10 mouse cellular contexts compared by ENCODE assay signal in the genomic region with DNA sequence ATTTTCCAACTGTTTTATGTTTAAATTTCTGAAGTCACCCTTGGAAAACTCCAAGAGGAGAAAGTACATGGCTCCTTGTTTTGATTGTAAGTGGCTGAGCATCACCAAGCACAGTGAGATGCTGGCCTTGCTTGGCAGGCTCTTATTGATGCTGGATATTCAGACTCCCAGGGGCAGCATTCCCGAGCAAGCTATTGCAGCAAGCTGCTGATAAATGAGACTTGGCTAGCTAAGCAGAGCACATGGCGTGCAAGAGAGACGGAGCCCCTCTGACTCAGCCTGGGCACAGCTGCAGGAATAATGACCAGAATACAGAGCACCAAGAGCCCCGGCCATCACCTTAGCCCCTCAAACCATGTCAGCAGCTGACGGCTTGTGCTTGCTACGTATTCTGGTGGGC.
DNase-seq lines count a peak whose midpoint lies in the region; ATAC-seq and TF ChIP-seq lines count a peak whose summit lies in the region.
"Had no signal": no experiment of that assay in that cellular context is flagged by ENCODE, and none has a peak within 500 bp of the region (broad histone marks: within the 10 kb centered on the region; RNA-seq: fewer than 3 reads in every experiment).

No protein-coding gene starts in this region.

- H3K4me2 ChIP-seq in forebrain, embryonic 14.5 days (ENCODE audit: low read length), result no peak overlapping the region
- H3K4me2 ChIP-seq in hindbrain, postnatal 0 days (ENCODE audit: low read depth, low read length), result no peak overlapping the region
- H3K4me2 ChIP-seq: heart, embryonic 13.5 days had no signal

- H3K27me3 ChIP-seq in forebrain, embryonic 14.5 days (replicated peaks; ENCODE audit: control insufficient read depth, insufficient read depth, low read length), result no peaks in the 10 kb centered on the region
- H3K27me3 ChIP-seq in forebrain, embryonic 10.5 days (ENCODE audit: poor library complexity, severe bottlenecking), result no peaks in the 10 kb centered on the region
- H3K27me3 ChIP-seq in hindbrain, postnatal 0 days (ENCODE audit: insufficient read depth, low read length), result no peaks in the 10 kb centered on the region

- H3K4me3 ChIP-seq in forebrain, embryonic 14.5 days (ENCODE audit: low read depth, low read length), result no peak overlapping the region
- no peak overlapping the region for H3K4me3 ChIP-seq in forebrain, embryonic 10.5 days
- no peak overlapping the region for H3K4me3 ChIP-seq in hindbrain, postnatal 0 days (ENCODE audit: low read length)
- H3K4me3 ChIP-seq: heart, embryonic 13.5 days had no signal

- H3K4me1 ChIP-seq in forebrain, embryonic 14.5 days (ENCODE audit: control insufficient read depth, insufficient read depth, low read length), result no peaks in the 10 kb centered on the region
- H3K4me1 ChIP-seq in forebrain, embryonic 10.5 days, result no peaks in the 10 kb centered on the region
- no peaks in the 10 kb centered on the region for H3K4me1 ChIP-seq in hindbrain, postnatal 0 days (ENCODE audit: insufficient read depth, low read length)
- H3K4me1 ChIP-seq: heart, embryonic 13.5 days had no signal

- no peaks in the 10 kb centered on the region for H3K36me3 ChIP-seq in forebrain, embryonic 14.5 days (ENCODE audit: control insufficient read depth, insufficient read depth, low read length)
- H3K36me3 ChIP-seq in forebrain, embryonic 10.5 days (replicated peaks), result no peaks in the 10 kb centered on the region
- no peaks in the 10 kb centered on the region for H3K36me3 ChIP-seq in hindbrain, postnatal 0 days (ENCODE audit: insufficient read depth, low read length)
- H3K36me3 ChIP-seq: heart, embryonic 13.5 days had no signal

- ATAC-seq in forebrain, embryonic 14.5 days, result peak; percentile 52
- peak; percentile 67 for ATAC-seq in hindbrain, postnatal 0 days
- ATAC-seq: CD4-positive, CD25-positive, alpha-beta regulatory T cell, adult 4 months had no signal

- H3K27ac ChIP-seq in forebrain, embryonic 14.5 days (ENCODE audit: low read depth, low read length), result no peak overlapping the region
- H3K27ac ChIP-seq in forebrain, embryonic 10.5 days, result no peak overlapping the region
- H3K27ac ChIP-seq in hindbrain, postnatal 0 days, result peak overlapping the region; percentile 22; the same call in 1 of the 2 replicates
- H3K27ac ChIP-seq: heart, embryonic 13.5 days had no signal

- no peak overlapping the region for H3K9ac ChIP-seq in forebrain, embryonic 14.5 days (ENCODE audit: low read length)
- H3K9ac ChIP-seq in hindbrain, postnatal 0 days (replicated peaks; ENCODE audit: low read length), result no peak overlapping the region
- H3K9ac ChIP-seq: heart, embryonic 13.5 days had no signal

- intact Hi-C loops in left cerebral cortex, postnatal 10 days (cut with DNase I), result no loop called here

- WGBS in forebrain, embryonic 14.5 days, result 60% methylated on average over 6 of the region's 6 CpGs
- WGBS in forebrain, embryonic 10.5 days, result 84% methylated on average over 6 of the region's 6 CpGs
- 22% methylated on average over 6 of the region's 6 CpGs for WGBS in hindbrain, postnatal 0 days

- DNase-seq in forebrain, embryonic 14.5 days (ENCODE audit: low spot score), result peak; percentile 59
- DNase-seq in forebrain, embryonic 10.5 days (ENCODE audit: extremely low spot score, low spot score), result no peak
- DNase-seq in urinary bladder, postnatal 14 days (ENCODE audit: low spot score), result peak; percentile 16
- DNase-seq in urinary bladder, postnatal 25 days (ENCODE audit: low spot score), result no peak
- DNase-seq in hindbrain, postnatal 0 days (ENCODE audit: low spot score), result peak; percentile 75
- DNase-seq in frontal cortex, postnatal 25 days (ENCODE audit: low spot score in 2 of 2), result no peak
- DNase-seq in left cerebral cortex, postnatal 10 days (ENCODE audit: extremely low spot score in 1 of 2, low spot score in 2 of 2), result no peak
- DNase-seq in thymus, postnatal 36 days, result no peak

- no peaks in the 10 kb centered on the region for H3K9me3 ChIP-seq in forebrain, embryonic 14.5 days (replicated peaks; ENCODE audit: control insufficient read depth, low read length)
- H3K9me3 ChIP-seq in forebrain, embryonic 10.5 days, result no peaks in the 10 kb centered on the region
- no peaks in the 10 kb centered on the region for H3K9me3 ChIP-seq in hindbrain, postnatal 0 days (ENCODE audit: low read length)

- TF ChIP-seq CTCF in hindbrain, postnatal 0 days (IDR thresholded peaks at IDR 0.05; ENCODE audit: low read depth), result no peak

Comparison
In these comparisons a context has a peak if more than half of its experiments do, and no peak if none do; other contexts are left out.
1. DNase-seq: peak in forebrain, embryonic 14.5 days (single experiment), urinary bladder, postnatal 14 days (single experiment) and hindbrain, postnatal 0 days (single experiment); none in forebrain, embryonic 10.5 days (single experiment), urinary bladder, postnatal 25 days (single experiment), frontal cortex, postnatal 25 days (0 of 2), left cerebral cortex, postnatal 10 days (0 of 2) and thymus, postnatal 36 days (0 of 2).